Mouse (Mus musculus) embryonic fibroblast, embryonic 13.5 days (primary cell): Measurements from ENCODE around the gene Elobl.

Experiments used
- CTCF ChIP-seq: IDR thresholded peaks from 2 replicates; pipeline ENCODE4 v1.5.1; 2011; ENCODE audit warnings: mild to moderate bottlenecking, control low read depth, low read length, moderate library complexity, borderline replicate concordance; ENCODE audit not compliant: insufficient read depth
- POLR2A ChIP-seq: IDR thresholded peaks from 2 replicates; pipeline ENCODE4 v1.6.1; 2011; ENCODE audit warnings: low read depth, mild to moderate bottlenecking, control low read depth, low read length, moderate library complexity

- TF ChIP-seq CTCF (no peak), POLR2A (no peak)
These were observed 28.8 kb downstream of the Elobl start for GRCm38 (mm10) chr11:88937886-88938285.
